Mouse (Mus musculus): ENCODE data around the gene Calcb. TPM values are rescaled to one million over a fixed set of nuclear protein-coding genes. Genes with fewer than 3 reads are reported as not detected.

Calcb gene
- polyA plus RNA-seq (2014; fragmentation: Nextera tagmentation; extraction: Ambion mirVana), result not detected in 2 replicates

DNA sequence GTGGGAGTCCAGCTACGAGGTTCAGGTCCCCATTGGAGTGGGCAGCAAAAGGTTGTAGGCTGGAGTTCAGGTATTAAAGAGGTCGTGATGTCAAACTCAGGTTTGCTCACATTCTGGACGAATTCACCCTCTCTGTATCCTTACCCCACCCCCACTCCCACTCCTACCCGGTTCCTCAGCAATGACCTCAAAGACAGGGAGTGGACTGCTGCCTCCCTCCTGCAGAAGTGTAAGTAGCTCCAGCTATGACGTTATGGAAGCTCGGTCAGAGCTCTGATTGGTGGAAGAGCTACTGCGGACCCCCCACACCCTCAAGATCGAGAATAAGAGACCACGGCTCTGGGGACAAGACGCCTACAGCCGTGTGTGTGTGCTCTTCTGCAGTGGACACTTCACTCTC, at the start of gene Calcb:
Gene Calcb (plus strand): TSS at position 344 of the 400 bp plus-strand sequence.
- ATAC-seq (ENCODE audit: low FRiP score) (no peak), DNase-seq (ENCODE audit: low spot score, missing footprints) (no peak)
- no peak within 1 kb of the TSS for H3K4me3 ChIP-seq (ENCODE audit: low read depth, low read length)
- no peaks in the 10 kb centered on the region for H3K36me3 ChIP-seq (ENCODE audit: control insufficient read depth, insufficient read depth, low read length)
- WGBS, result 4% methylated on average over 11 of the region's 11 CpGs
- no peaks in the 10 kb centered on the region for H3K9me3 ChIP-seq (ENCODE audit: control insufficient read depth, low read length)
- H3K4me1 ChIP-seq (ENCODE audit: control insufficient read depth, insufficient read depth, low read length), result peaks cover 5% of the 10 kb centered on the region
- peaks cover 13% of the 10 kb centered on the region for H3K27me3 ChIP-seq (ENCODE audit: control insufficient read depth, insufficient read depth, low read length)
- peak within 1 kb of the TSS; percentile 34 for H3K4me2 ChIP-seq
- H3K9ac ChIP-seq (ENCODE audit: low read length), result no peak within 1 kb of the TSS
- no peak within 1 kb of the TSS for H3K27ac ChIP-seq (ENCODE audit: low read depth, low read length)

DNA sequence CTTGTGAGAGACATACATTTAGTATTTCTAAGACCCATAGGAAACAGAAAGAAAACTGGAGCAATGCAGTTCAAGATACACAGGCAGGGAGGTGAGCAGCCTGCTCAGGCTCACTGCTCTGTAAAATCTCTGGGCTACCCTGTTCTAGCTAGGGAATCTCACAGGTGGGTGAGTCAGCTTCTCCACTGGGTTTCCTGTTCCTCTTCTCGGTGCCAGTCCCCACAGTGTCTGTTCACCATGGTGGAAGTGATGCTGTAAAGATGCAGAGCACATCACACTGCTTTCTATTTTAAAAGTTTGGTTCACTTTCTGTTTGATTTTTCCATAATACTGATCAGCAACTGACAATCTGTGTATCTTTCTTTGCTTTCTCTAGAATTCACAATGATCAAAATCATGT, 47.0 kb upstream of the Calcb start:
- H3K36me3 ChIP-seq (ENCODE audit: control insufficient read depth, insufficient read depth, low read length), result no peaks in the 10 kb centered on the region
- H3K27me3 ChIP-seq (ENCODE audit: control insufficient read depth, insufficient read depth, low read length), result no peaks in the 10 kb centered on the region
- no peak for ATAC-seq (ENCODE audit: low FRiP score)

DNA sequence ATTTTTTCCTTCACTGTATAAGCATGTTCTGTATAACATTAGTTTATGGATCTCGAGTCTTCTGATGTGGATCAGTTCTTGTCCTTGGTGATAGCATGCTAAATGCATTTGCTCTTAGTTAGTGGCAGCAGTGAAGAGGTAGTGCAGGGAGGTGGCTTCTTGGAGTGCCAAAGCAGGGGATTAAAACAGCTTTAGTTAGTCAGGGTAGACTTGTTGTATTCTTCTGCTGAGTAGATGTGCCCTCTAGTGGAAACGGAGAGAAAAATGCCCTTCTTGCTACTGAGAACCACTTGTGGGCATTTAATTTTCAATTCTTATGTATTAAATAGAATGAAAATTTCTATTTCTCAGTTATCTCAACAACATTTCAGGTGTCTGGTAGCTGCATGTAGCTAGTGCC, 45.7 kb upstream of the Calcb start:
- no peak for ATAC-seq (ENCODE audit: low FRiP score)

More for the DNA sequence above, 47.0 kb upstream of the Calcb start:
- no peak overlapping the region for H3K4me3 ChIP-seq (ENCODE audit: low read depth, low read length)
- no peaks in the 10 kb centered on the region for H3K9me3 ChIP-seq (ENCODE audit: control insufficient read depth, low read length)
- no peak for DNase-seq (ENCODE audit: low spot score, missing footprints)
- no peaks in the 10 kb centered on the region for H3K4me1 ChIP-seq (ENCODE audit: control insufficient read depth, insufficient read depth, low read length)
- WGBS, result 71% methylated on average over 1 of the region's 1 CpGs
- H3K4me2 ChIP-seq, result no peak overlapping the region
- H3K27ac ChIP-seq (ENCODE audit: low read depth, low read length), result no peak overlapping the region
- no peak overlapping the region for H3K9ac ChIP-seq (ENCODE audit: low read length)

DNA sequence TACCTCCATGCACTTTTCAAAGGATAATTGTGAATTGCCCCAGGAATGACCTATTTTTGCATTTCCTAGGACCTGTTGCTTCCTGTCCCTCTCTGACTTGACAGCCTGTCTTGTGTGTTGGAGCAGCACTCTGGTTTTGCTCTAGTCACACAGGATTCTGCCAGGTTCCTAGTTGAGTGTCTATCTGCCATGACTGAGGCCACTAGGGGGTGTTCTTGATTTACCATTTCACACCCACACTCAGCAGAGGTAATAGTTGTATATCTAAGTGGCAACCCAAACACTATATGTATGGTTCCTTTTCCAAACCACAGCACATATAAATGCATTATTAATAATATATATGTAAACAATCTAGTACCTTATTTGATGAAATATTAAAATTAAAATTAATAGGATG, 26.1 kb upstream of the Calcb start:
- no peak overlapping the region for H3K9ac ChIP-seq (ENCODE audit: low read length)
- no peak overlapping the region for H3K4me3 ChIP-seq (ENCODE audit: low read depth, low read length)
- H3K4me2 ChIP-seq, result no peak overlapping the region
- H3K36me3 ChIP-seq (ENCODE audit: control insufficient read depth, insufficient read depth, low read length), result no peaks in the 10 kb centered on the region
- no peaks in the 10 kb centered on the region for H3K27me3 ChIP-seq (ENCODE audit: control insufficient read depth, insufficient read depth, low read length)
- DNase-seq (ENCODE audit: low spot score, missing footprints) (peak; percentile 17), ATAC-seq (ENCODE audit: low FRiP score) (no peak)
- H3K9me3 ChIP-seq (ENCODE audit: control insufficient read depth, low read length), result no peaks in the 10 kb centered on the region
- no peak overlapping the region for H3K27ac ChIP-seq (ENCODE audit: low read depth, low read length)
- no peaks in the 10 kb centered on the region for H3K4me1 ChIP-seq (ENCODE audit: control insufficient read depth, insufficient read depth, low read length)

More for the DNA sequence above, 45.7 kb upstream of the Calcb start:
- Histone ChIP-seq H3K4me3 (ENCODE audit: low read depth, low read length) (no peak overlapping the region), H3K27ac (ENCODE audit: low read depth, low read length) (no peak overlapping the region), H3K9me3 (ENCODE audit: control insufficient read depth, low read length) (no peaks in the 10 kb centered on the region), H3K9ac (ENCODE audit: low read length) (no peak overlapping the region), H3K36me3 (ENCODE audit: control insufficient read depth, insufficient read depth, low read length) (no peaks in the 10 kb centered on the region), H3K27me3 (ENCODE audit: control insufficient read depth, insufficient read depth, low read length) (no peaks in the 10 kb centered on the region), H3K4me2 (no peak overlapping the region), H3K4me1 (ENCODE audit: control insufficient read depth, insufficient read depth, low read length) (no peaks in the 10 kb centered on the region)
- DNase-seq (ENCODE audit: low spot score, missing footprints), result no peak
- 27% methylated on average over 2 of the region's 2 CpGs for WGBS

DNA sequence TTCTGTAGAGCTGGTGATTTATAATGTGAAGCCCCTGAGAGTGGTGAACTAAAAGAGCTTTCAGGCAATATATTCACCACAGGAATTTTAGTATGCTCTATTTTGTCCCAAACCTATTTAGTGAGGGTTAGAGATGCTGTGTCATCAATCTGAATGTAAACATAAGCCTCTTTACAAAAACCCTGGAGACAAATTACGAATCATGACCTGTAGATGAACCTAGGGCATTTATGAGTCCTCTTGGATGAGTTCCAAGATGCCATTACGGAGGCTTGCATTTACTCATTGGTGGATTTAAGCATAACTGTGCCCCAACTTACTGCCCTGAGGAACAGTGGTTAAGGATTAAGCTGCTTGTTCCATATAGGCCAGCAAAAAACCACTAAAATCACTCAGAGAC, 17.6 kb upstream of the Calcb start:
- no peak for ATAC-seq (ENCODE audit: low FRiP score)
- H3K36me3 ChIP-seq (ENCODE audit: control insufficient read depth, insufficient read depth, low read length), result no peaks in the 10 kb centered on the region
- H3K9ac ChIP-seq (ENCODE audit: low read length), result no peak overlapping the region
- H3K27me3 ChIP-seq (ENCODE audit: control insufficient read depth, insufficient read depth, low read length), result no peaks in the 10 kb centered on the region
- no peak overlapping the region for H3K4me2 ChIP-seq
- no peak for DNase-seq (ENCODE audit: low spot score, missing footprints)
- H3K27ac ChIP-seq (ENCODE audit: low read depth, low read length), result no peak overlapping the region
- H3K9me3 ChIP-seq (ENCODE audit: control insufficient read depth, low read length), result no peaks in the 10 kb centered on the region
- H3K4me1 ChIP-seq (ENCODE audit: control insufficient read depth, insufficient read depth, low read length), result no peaks in the 10 kb centered on the region
- no peak overlapping the region for H3K4me3 ChIP-seq (ENCODE audit: low read depth, low read length)
- WGBS, result 83% methylated on average over 2 of the region's 2 CpGs

DNA sequence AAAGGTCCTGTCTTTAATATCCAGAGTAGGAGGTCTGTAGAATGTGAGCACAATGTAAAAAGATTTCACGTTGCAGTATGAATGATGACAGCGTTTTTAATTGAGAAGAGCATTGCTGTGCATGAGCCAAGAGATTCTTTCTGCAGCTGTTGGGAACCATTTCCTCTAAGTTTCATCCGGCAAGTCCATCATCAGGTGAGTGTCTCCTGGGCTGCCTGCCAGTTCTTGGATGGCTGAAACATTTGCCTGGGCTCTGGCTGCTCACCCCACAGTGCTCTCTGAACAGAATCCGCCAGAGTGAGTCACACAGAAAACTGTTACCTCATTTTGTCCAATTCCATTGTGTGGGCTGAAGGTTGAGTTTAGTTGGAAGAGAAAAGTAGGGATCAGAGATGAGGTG, 11.7 kb upstream of the Calcb start:
- Histone ChIP-seq H3K27ac (ENCODE audit: low read depth, low read length) (no peak overlapping the region), H3K36me3 (ENCODE audit: control insufficient read depth, insufficient read depth, low read length) (no peaks in the 10 kb centered on the region), H3K27me3 (ENCODE audit: control insufficient read depth, insufficient read depth, low read length) (no peaks in the 10 kb centered on the region), H3K4me2 (no peak overlapping the region), H3K4me1 (ENCODE audit: control insufficient read depth, insufficient read depth, low read length) (no peaks in the 10 kb centered on the region), H3K9ac (ENCODE audit: low read length) (no peak overlapping the region), H3K4me3 (ENCODE audit: low read depth, low read length) (no peak overlapping the region), H3K9me3 (ENCODE audit: control insufficient read depth, low read length) (no peaks in the 10 kb centered on the region)
- WGBS, result 85% methylated on average over 4 of the region's 4 CpGs
- ATAC-seq (ENCODE audit: low FRiP score) (no peak), DNase-seq (ENCODE audit: low spot score, missing footprints) (no peak)

DNA sequence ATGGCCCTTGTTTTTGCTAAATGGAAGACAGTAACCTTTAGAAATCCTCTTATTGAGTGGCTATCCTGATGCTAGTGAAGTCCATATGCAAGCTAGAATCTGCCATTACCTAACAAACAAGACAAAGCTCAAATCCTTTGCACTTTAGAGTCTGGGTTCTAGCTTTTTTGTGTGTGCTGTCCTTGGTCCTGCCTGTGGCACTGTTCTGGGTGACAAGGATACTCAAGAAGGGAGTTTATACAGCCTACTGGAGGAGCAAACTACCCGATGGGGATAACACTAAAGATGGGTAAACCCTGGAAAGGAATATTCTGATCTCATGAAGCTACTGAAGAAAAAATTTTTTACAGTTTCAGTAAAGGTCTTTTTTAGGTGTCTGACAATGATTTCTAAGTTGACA, 11.0 kb upstream of the Calcb start:
- no peak overlapping the region for H3K4me2 ChIP-seq
- H3K27ac ChIP-seq (ENCODE audit: low read depth, low read length), result no peak overlapping the region
- no peaks in the 10 kb centered on the region for H3K27me3 ChIP-seq (ENCODE audit: control insufficient read depth, insufficient read depth, low read length)
- no peak overlapping the region for H3K9ac ChIP-seq (ENCODE audit: low read length)
- ATAC-seq (ENCODE audit: low FRiP score) (no peak), DNase-seq (ENCODE audit: low spot score, missing footprints) (no peak)
- 73% methylated on average over 1 of the region's 1 CpGs for WGBS
- H3K36me3 ChIP-seq (ENCODE audit: control insufficient read depth, insufficient read depth, low read length), result no peaks in the 10 kb centered on the region
- H3K4me1 ChIP-seq (ENCODE audit: control insufficient read depth, insufficient read depth, low read length), result no peaks in the 10 kb centered on the region
- H3K9me3 ChIP-seq (ENCODE audit: control insufficient read depth, low read length), result no peaks in the 10 kb centered on the region
- H3K4me3 ChIP-seq (ENCODE audit: low read depth, low read length), result no peak overlapping the region

DNA sequence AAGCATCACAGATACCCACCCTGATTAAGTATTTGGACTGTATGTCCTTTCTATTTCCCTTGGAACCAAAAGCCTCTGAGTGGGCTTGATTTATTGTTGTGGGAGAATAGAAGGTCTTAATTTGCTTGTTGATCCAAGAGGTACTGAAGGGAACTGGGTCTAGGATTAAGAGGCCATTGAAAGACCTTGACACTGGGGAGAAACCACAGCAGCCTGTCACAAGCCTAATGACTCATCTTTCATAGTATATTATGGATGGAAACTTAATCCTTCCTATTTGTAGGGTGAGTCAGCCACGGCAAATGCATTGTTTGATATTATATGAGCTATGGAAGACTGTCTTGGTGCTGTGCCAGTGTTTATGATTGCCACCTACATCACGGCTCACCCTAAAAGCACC, 8.0 kb upstream of the Calcb start:
- Histone ChIP-seq H3K36me3 (ENCODE audit: control insufficient read depth, insufficient read depth, low read length) (no peaks in the 10 kb centered on the region), H3K27me3 (ENCODE audit: control insufficient read depth, insufficient read depth, low read length) (no peaks in the 10 kb centered on the region), H3K4me3 (ENCODE audit: low read depth, low read length) (no peak overlapping the region), H3K9me3 (ENCODE audit: control insufficient read depth, low read length) (no peaks in the 10 kb centered on the region), H3K4me2 (no peak overlapping the region), H3K27ac (ENCODE audit: low read depth, low read length) (no peak overlapping the region), H3K4me1 (ENCODE audit: control insufficient read depth, insufficient read depth, low read length) (no peaks in the 10 kb centered on the region), H3K9ac (ENCODE audit: low read length) (no peak overlapping the region)
- ATAC-seq (ENCODE audit: low FRiP score), result no peak
- 72% methylated on average over 2 of the region's 2 CpGs for WGBS
- DNase-seq (ENCODE audit: low spot score, missing footprints), result no peak

DNA sequence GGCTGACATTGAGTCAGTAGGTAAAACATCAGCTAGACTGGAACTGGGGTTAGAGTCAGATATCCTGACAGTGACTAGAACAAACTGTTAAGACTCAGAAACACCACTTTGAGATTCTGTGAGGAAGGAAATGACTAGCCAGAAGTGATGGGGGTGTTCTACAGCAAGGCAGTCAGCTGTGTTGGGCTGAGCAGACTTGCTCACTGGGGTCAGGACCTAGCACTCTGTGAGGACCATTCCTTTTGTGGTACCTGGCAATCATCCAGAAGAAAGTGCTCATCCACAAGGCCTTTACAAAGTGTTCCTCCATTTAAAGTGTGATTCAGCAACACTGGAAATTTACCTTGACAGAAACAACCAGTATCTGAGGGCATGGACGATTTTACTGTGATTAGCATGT, 5.9 kb upstream of the Calcb start:
- Histone ChIP-seq H3K9me3 (ENCODE audit: control insufficient read depth, low read length) (no peaks in the 10 kb centered on the region), H3K4me1 (ENCODE audit: control insufficient read depth, insufficient read depth, low read length) (no peaks in the 10 kb centered on the region), H3K27me3 (ENCODE audit: control insufficient read depth, insufficient read depth, low read length) (no peaks in the 10 kb centered on the region; the same call in 1 of the 2 replicates), H3K4me2 (no peak overlapping the region), H3K36me3 (ENCODE audit: control insufficient read depth, insufficient read depth, low read length) (no peaks in the 10 kb centered on the region), H3K4me3 (ENCODE audit: low read depth, low read length) (no peak overlapping the region), H3K9ac (ENCODE audit: low read length) (no peak overlapping the region), H3K27ac (ENCODE audit: low read depth, low read length) (no peak overlapping the region)
- no peak for ATAC-seq (ENCODE audit: low FRiP score)
- no peak for DNase-seq (ENCODE audit: low spot score, missing footprints)
- WGBS, result 69% methylated on average over 1 of the region's 1 CpGs
